Mouse (Mus musculus) heart, embryonic 12.5 days (tissue): ENCODE measurements around the gene Usp39. TPM values are rescaled to one million over a fixed set of nuclear protein-coding genes. Genes with fewer than 3 reads are reported as not detected.

Experiments used
- ATAC-seq: fragments of 200-750 bp; cut with Nextera tagmentation; 2 replicates; pipeline ENCODE4 v1.8.0; 2017; ENCODE audit warnings: moderate TSS enrichment, moderate library complexity; ENCODE audit not compliant: insufficient number of reproducible peaks, low FRiP score
- H3K27ac ChIP-seq: fragments of 300-500 bp; sonication (generic); 2 replicates; pipeline ENCODE4 v1.5.1; 2016; ENCODE audit warnings: mild to moderate bottlenecking, moderate library complexity; ENCODE audit not compliant: poor library complexity, severe bottlenecking
- H3K27me3 ChIP-seq: fragments of 300-500 bp; sonication (generic); replicated peaks from 2 replicates; pipeline ENCODE4 v1.6.1; 2016; ENCODE audit warnings: mild to moderate bottlenecking, moderate library complexity
- H3K36me3 ChIP-seq: fragments of 300-500 bp; sonication (generic); 2 replicates; pipeline ENCODE4 v1.6.1; 2016; ENCODE audit warnings: mild to moderate bottlenecking, moderate library complexity
- H3K4me1 ChIP-seq: fragments of 300-500 bp; sonication (generic); replicated peaks from 2 replicates; pipeline ENCODE4 v1.6.1; 2016; ENCODE audit warnings: mild to moderate bottlenecking
- H3K4me2 ChIP-seq: fragments of 300-500 bp; sonication (generic); 2 replicates; pipeline ENCODE4 v1.6.1; 2016; ENCODE audit warnings: mild to moderate bottlenecking, moderate library complexity
- H3K4me3 ChIP-seq: fragments of 300-500 bp; sonication (generic); 2 replicates; pipeline ENCODE4 v1.5.1; 2016; ENCODE audit warnings: mild to moderate bottlenecking
- H3K9ac ChIP-seq: fragments of 300-500 bp; sonication (generic); 2 replicates; pipeline ENCODE4 v1.6.1; 2016; ENCODE audit warnings: mild to moderate bottlenecking, moderate library complexity
- H3K9me3 ChIP-seq: fragments of 300-500 bp; sonication (generic); replicated peaks from 2 replicates; pipeline ENCODE4 v1.6.1; 2016; ENCODE audit warnings: mild to moderate bottlenecking, moderate library complexity
- WGBS: fragments of 180-500 bp; shearing (Covaris S2); methylation state at CpG from one replicate; pipeline ENCODE4 v1.1.7; 2016; 5-methylcytosine and 5-hydroxymethylcytosine counted together
- polyA plus RNA-seq: library from polyadenylated mRNA; unstranded; fragments of >200 nt; fragmentation: Nextera tagmentation; extraction: Ambion mirVana; gene quantifications from 2 replicates; pipeline ENCODE4 v1.2.1, GENCODE M21; 2016

Usp39 gene
- polyA plus RNA-seq, 1 experiment from 2014 or later: 36.0 TPM

DNA sequence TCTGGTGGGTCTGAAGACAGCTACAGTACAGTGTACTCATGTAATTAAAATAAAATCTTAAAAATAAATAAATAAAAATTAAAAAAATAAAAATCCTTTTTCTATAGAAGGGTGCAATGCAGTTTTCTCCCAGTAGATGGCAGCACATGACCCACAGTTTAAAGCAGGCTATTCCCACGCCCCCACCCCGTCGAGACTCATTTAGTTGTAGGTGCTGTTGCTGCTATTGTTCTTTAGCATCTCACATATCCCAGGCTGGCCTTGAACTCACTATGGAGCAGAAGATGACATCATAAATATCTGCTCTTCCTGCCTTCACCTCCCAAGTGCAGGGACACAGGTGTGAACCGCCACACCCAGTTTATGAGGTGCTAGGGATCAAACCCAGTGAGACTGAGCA is 61.1 kb downstream of the Usp39 start:
- ATAC-seq: no peak
- no peak overlapping the region for H3K27ac ChIP-seq
- H3K4me3 ChIP-seq: no peak overlapping the region
- WGBS: 24% methylated on average over 4 of the region's 4 CpGs
- peaks cover 12% of the 10 kb centered on the region for H3K4me1 ChIP-seq
- H3K27me3 ChIP-seq: no peaks in the 10 kb centered on the region
- H3K9me3 ChIP-seq: no peaks in the 10 kb centered on the region
- no peak overlapping the region for H3K4me2 ChIP-seq
- no peaks in the 10 kb centered on the region for H3K36me3 ChIP-seq
- no peak overlapping the region for H3K9ac ChIP-seq

DNA sequence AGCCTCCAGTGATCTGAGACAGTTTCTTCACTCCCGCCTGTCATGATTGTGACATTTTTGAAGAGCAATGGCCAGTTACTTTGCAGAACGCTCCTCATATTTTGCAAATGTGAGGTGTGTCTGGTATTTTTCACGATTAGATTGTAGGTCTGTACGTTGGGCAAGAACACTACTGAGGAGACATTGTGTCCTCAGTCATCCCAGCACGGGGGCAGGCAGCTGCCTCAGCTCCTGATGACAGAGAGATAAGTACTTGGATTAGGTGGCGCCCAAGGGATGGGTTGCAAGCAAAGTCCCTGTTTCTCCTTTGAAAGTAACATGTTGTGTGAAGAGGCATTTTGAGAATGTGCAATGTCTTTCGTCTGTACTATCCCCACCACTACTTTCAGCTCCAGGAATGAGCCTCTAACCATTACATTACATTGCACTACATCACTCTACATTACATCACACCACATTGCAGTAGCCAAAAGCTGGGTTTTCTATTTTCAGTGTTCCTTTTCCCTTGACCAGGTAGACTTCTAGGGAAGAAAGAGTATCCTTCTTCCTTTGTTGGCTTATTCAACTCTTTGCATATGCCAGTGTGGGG is 64.5 kb downstream of the Usp39 start:
- no peaks in the 10 kb centered on the region for H3K9me3 ChIP-seq
- whole genome bisulfite sequencing: 27% methylated on average over 7 of the region's 7 CpGs
- peaks cover 34% of the 10 kb centered on the region for H3K4me1 ChIP-seq
- no peaks in the 10 kb centered on the region for H3K27me3 ChIP-seq
- no peak for ATAC-seq
- no peak overlapping the region for H3K4me3 ChIP-seq
- 0 out of 2 replicates have a peak overlapping the region, but pooled peaks have one; percentile 10 for H3K27ac ChIP-seq
- H3K36me3 ChIP-seq: no peaks in the 10 kb centered on the region
- no peak overlapping the region for H3K4me2 ChIP-seq
- H3K9ac ChIP-seq: no peak overlapping the region

DNA sequence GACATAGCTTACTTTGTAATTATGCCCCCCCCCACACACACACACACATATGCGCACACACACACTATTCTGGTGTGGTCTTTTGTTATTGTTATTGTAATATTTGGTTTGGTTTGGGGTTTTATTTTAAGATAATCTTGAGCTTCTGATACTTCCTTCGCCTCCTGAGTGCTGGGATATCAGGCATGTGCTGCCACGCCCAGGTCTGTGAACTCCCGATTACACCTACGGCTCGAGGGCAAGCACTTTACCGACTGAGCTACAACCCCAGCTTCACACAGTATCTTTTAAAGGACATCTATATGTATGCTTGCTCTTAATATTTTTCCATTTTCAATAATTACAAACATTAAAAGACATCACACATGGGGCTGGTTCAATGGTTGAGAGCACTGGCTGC is 65.5 kb downstream of the Usp39 start:
- ATAC-seq: peak; percentile 74; the same call in 1 of the 2 replicates
- H3K9ac ChIP-seq: no peak overlapping the region
- WGBS: 63% methylated on average over 7 of the region's 7 CpGs
- H3K4me2 ChIP-seq: no peak overlapping the region
- no peak overlapping the region for H3K4me3 ChIP-seq
- no peaks in the 10 kb centered on the region for H3K27me3 ChIP-seq
- no peak overlapping the region; the same call in 1 of the 2 replicates for H3K27ac ChIP-seq
- H3K9me3 ChIP-seq: no peaks in the 10 kb centered on the region
- no peaks in the 10 kb centered on the region for H3K36me3 ChIP-seq
- H3K4me1 ChIP-seq: peaks cover 34% of the 10 kb centered on the region

DNA sequence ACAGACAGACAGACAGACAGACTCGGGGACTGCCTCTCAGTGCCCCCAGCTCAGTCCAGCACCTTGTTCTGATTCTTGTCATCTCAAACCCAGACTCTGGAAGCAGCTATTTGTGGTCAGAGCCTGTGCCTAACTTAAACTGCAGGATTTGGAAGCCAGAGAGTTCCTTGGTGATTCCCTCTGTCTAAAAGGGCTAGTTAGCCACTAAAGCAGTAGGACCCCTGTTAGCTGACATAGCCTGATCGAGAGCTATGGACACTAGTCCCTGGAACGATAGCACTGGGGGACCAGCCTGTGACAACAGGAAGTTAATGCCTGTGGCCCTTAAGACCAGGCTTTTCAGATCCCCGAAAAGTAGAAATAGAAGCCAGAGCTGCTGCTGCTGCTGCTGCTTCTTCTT is 66.1 kb downstream of the Usp39 start:
- Histone ChIP-seq H3K27me3 (no peaks in the 10 kb centered on the region), H3K4me3 (no peak overlapping the region), H3K9me3 (no peaks in the 10 kb centered on the region), H3K27ac (peak overlapping the region; percentile 90; the same call in 1 of the 2 replicates), H3K36me3 (no peaks in the 10 kb centered on the region), H3K4me1 (peaks cover 34% of the 10 kb centered on the region), H3K9ac (no peak overlapping the region), H3K4me2 (no peak overlapping the region)
- 61% methylated on average over 4 of the region's 4 CpGs for WGBS
- ATAC-seq: no peak

DNA sequence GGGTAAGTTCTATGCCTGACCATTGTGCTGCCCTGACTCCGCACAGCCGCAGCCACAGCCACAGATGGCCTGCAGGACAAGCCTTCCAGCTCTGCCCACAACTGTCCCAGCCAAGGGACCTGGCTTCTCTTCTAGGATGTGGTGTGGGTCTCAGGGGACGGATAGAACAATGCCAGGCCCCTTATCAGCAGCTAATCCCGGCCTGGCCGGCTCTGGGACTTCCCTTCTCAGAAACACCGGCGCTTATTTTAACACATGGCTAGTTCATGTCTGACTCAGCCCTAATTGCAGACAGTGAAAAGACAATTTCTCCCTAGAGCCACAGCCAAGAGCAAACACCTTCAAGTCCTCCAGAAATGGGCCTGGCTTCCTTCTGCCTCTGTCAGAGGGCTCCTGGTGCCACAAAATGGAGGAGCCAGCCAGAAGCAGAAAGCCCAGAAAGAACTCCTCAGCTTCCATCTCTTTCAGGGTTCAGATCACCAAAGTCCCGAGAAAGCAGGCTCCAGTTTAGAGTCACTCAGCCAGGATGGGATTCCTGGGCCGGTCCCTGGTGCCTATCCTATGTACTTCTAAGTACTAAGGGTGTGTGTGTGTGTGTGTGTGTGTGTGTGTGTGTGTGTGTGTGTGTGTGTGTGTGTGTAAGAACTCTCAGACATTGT is 67.3 kb downstream of the Usp39 start:
- no peak overlapping the region for H3K4me2 ChIP-seq
- no peaks in the 10 kb centered on the region for H3K27me3 ChIP-seq
- H3K36me3 ChIP-seq: no peaks in the 10 kb centered on the region
- WGBS: 27% methylated on average over 9 of the region's 9 CpGs
- peak; percentile 71 for ATAC-seq
- H3K27ac ChIP-seq: peak overlapping the region; percentile 90
- H3K4me1 ChIP-seq: peaks cover 44% of the 10 kb centered on the region
- H3K9ac ChIP-seq: no peak overlapping the region
- H3K4me3 ChIP-seq: no peak overlapping the region
- no peaks in the 10 kb centered on the region for H3K9me3 ChIP-seq

DNA sequence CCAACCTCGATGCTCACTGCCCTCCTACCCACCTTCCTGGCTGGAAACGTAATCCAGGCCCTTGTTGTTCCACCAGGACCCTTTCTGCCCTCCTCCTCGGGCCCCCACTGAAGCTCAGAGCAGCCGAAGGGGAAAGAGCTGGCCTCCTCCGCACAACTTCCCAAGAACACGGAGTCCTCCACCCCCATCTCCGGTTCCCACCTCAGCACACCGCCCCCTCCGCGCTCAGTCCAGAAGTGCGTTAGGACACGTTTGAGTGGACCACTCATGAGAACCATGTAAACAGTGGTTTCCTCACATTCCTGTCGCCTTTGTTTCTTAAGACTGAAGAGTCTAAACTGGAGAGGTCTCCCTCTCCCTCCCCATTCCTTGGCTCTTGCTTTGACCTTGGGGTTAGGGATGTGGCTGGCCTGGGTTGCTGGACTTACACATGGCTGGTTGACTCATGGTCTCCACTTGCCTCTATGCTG is 68.0 kb downstream of the Usp39 start:
- H3K4me3 ChIP-seq: no peak overlapping the region
- peaks cover 50% of the 10 kb centered on the region for H3K4me1 ChIP-seq
- H3K27ac ChIP-seq: peak overlapping the region; percentile 90
- H3K4me2 ChIP-seq: no peak overlapping the region
- no peak for ATAC-seq
- H3K9me3 ChIP-seq: no peaks in the 10 kb centered on the region
- H3K9ac ChIP-seq: no peak overlapping the region
- WGBS: 77% methylated on average over 13 of the region's 13 CpGs
- H3K27me3 ChIP-seq: no peaks in the 10 kb centered on the region
- H3K36me3 ChIP-seq: no peaks in the 10 kb centered on the region

DNA sequence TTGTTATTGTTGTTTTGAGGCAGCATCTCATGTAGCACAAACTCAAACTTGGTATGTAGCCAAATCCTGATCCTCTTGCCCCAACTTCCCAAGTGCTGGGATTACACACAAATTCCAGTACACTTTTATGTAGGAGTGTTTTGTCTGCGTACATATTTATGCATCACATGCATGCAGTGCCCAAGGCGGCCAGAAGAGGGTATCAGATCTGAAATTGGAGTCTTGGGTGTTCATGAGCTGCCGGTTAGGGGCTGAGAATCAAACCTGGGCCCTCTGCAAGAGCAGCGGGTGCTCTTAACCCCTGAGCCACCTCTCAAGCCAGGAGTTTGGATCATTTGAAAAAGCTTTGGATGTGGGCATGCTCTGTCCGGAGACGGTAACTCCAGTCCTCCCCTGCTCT is 68.8 kb downstream of the Usp39 start:
- Histone ChIP-seq H3K4me1 (peaks cover 54% of the 10 kb centered on the region), H3K36me3 (no peaks in the 10 kb centered on the region), H3K4me3 (no peak overlapping the region), H3K9me3 (no peaks in the 10 kb centered on the region), H3K27ac (no peak overlapping the region), H3K27me3 (no peaks in the 10 kb centered on the region), H3K4me2 (no peak overlapping the region), H3K9ac (no peak overlapping the region)
- no peak for ATAC-seq
- WGBS: 92% methylated on average over 6 of the region's 6 CpGs

DNA sequence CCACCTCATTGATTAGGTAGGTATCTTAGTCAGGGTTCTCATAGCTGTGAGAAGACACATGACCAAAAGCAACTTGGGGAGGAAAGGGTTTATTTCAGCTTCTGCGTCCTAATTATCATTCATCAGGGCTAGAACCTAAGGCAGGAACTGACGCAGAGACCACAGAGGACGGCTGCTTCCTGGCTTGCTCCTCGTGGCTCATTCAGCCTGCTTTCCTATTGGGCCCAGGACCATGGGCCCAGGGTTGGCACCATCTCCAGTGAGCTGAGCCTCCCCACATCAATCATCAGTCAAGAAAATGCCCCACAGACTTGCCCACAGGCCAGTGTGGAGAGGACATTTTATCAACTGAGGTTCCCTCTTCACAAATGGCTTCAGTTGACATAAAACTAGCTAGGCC is 69.5 kb downstream of the Usp39 start:
- no peak for ATAC-seq
- no peaks in the 10 kb centered on the region for H3K9me3 ChIP-seq
- H3K36me3 ChIP-seq: no peaks in the 10 kb centered on the region
- no peak overlapping the region for H3K27ac ChIP-seq
- peaks cover 56% of the 10 kb centered on the region for H3K4me1 ChIP-seq
- no peak overlapping the region for H3K9ac ChIP-seq
- WGBS: 79% methylated on average over 4 of the region's 4 CpGs
- H3K4me3 ChIP-seq: no peak overlapping the region
- H3K27me3 ChIP-seq: no peaks in the 10 kb centered on the region
- H3K4me2 ChIP-seq: no peak overlapping the region

DNA sequence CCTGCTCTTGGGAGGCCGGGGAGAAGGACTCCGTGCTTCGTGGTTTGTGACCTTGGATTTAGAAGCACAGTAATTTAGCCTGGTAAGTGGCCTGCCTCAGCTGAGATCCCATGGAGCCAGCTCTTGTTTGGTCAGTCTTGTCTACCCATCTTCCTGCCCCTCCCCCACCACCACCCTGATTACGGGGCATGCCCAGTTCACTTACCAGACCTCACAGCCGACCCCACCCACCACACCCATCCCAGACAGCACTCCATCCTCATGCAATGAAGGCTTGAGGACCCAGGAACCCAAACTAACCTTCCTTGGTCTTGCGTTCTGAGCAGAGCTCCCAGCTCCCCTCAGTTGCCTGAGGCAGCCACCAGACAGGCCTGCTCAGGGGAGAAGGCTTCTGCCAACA is 71.8 kb downstream of the Usp39 start:
- Histone ChIP-seq H3K27me3 (no peaks in the 10 kb centered on the region), H3K9ac (no peak overlapping the region), H3K4me2 (no peak overlapping the region), H3K27ac (no peak overlapping the region), H3K36me3 (no peaks in the 10 kb centered on the region), H3K4me1 (peaks cover 40% of the 10 kb centered on the region), H3K4me3 (no peak overlapping the region), H3K9me3 (no peaks in the 10 kb centered on the region)
- ATAC-seq: no peak; the same call in 1 of the 2 replicates
- 63% methylated on average over 6 of the region's 6 CpGs for WGBS

DNA sequence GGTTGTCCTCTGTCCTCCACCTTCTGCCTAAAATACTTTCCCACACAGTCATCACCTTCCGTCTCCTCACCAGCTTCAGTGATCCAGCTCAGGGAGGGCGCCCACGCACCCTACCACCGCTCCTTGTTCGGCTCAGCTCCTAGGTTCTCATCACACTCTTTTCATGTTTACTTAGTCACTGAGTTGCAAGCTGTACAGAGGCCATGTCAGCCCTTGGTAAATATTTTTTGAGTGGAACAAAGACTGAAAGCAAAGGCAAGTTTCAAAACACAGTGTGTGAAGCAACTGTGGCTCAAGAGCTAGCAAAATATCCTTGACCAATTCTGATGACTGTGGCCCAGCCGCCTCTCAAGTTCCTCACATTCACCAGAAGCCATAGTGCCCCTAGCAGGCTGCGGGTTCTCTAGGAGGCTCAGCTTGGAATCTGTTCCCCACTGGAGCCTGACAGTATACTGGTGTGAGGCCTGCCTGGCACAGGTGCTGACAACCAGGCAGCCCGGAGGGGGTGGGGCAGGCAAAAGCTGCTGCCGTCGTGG is 72.8 kb downstream of the Usp39 start:
- H3K4me1 ChIP-seq: peaks cover 31% of the 10 kb centered on the region
- 61% methylated on average over 10 of the region's 10 CpGs for WGBS
- H3K4me3 ChIP-seq: no peak overlapping the region
- H3K4me2 ChIP-seq: no peak overlapping the region
- H3K27me3 ChIP-seq: no peaks in the 10 kb centered on the region
- H3K36me3 ChIP-seq: no peaks in the 10 kb centered on the region
- H3K9ac ChIP-seq: no peak overlapping the region
- no peaks in the 10 kb centered on the region for H3K9me3 ChIP-seq
- peak overlapping the region; percentile 14 for H3K27ac ChIP-seq
- ATAC-seq: 0 out of 2 replicates have a peak, but pooled peaks have one; percentile 17

DNA sequence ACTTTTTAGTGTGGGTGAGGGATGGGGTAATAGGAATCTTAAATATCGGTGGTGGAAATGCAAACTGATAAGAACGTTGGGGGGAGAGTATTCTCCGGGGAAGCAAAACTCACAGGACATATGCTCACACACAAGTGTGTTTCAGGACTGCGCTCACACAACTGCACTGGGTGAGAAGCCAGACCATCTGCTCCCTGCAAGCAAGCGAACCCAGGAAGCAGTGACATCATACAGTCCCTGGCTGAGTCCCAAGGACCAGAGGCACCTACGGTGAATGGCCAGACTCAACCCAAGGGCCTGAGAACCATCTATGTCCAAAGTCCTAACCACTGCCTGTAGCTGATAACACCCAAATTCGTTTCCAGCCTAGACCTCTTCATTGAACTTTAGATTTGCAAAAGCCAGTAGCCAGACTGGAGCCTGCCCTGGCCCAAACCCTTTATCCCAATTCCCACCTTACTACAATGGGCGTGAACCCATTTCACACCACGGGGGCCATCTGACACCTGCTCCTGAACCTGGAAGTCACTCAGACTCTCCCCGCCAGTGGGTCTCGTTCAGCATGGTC is 73.9 kb downstream of the Usp39 start:
- Histone ChIP-seq H3K9ac (no peak overlapping the region), H3K4me3 (no peak overlapping the region), H3K9me3 (no peaks in the 10 kb centered on the region), H3K27ac (no peak overlapping the region), H3K36me3 (no peaks in the 10 kb centered on the region), H3K27me3 (no peaks in the 10 kb centered on the region), H3K4me1 (peaks cover 25% of the 10 kb centered on the region), H3K4me2 (no peak overlapping the region)
- no peak for ATAC-seq
- 73% methylated on average over 11 of the region's 11 CpGs for WGBS
